Mouse (Mus musculus) testis, adult 2 months (tissue): Measurements from ENCODE around the gene Fam50a.

Experiments
- CTCF ChIP-seq: fragments of 200-500 bp; IDR thresholded peaks from 2 replicates; pipeline ENCODE4 v1.5.1; 2012; ENCODE audit warnings: low read depth, mild to moderate bottlenecking, inconsistent platforms, low read length, moderate library complexity; ENCODE audit not compliant: control insufficient read depth, insufficient read depth, insufficient replicate concordance
- POLR2A ChIP-seq: fragments of 200-500 bp; IDR thresholded peaks from 2 replicates; pipeline ENCODE4 v1.6.1; 2012; ENCODE audit warnings: low read depth, mild to moderate bottlenecking, inconsistent platforms, low read length, moderate library complexity; ENCODE audit not compliant: control insufficient read depth

DNA sequence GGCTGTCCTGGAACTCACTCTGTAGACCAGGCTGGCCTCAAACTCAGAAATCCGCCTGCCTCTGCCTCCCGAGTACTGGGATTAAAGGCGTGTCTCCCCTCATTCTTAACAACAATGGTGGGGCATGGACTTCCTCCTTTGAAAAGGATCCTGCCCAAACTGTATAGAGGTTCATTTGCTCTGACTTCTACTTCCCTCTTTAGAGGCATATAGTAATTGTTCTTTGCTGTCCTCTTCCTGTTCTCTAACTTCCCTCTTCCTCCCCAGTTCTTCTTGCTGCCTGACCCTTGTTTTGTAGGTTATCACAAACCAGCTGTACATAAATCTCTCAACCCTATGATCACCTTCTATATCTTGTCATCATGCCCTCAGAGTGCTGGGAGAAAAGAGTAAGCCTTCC lies 13.1 kb upstream of the Fam50a start:
- TF ChIP-seq POLR2A: no peak
- no peak for TF ChIP-seq CTCF
